Mouse (Mus musculus): Measurements from ENCODE around the gene Nxph1. TPM values are rescaled to one million over a fixed set of nuclear protein-coding genes. Genes with fewer than 3 reads are reported as not detected.

The Nxph1 gene
- polyA plus RNA-seq, 1 experiment from 2014 or later: 0.17 TPM

DNA sequence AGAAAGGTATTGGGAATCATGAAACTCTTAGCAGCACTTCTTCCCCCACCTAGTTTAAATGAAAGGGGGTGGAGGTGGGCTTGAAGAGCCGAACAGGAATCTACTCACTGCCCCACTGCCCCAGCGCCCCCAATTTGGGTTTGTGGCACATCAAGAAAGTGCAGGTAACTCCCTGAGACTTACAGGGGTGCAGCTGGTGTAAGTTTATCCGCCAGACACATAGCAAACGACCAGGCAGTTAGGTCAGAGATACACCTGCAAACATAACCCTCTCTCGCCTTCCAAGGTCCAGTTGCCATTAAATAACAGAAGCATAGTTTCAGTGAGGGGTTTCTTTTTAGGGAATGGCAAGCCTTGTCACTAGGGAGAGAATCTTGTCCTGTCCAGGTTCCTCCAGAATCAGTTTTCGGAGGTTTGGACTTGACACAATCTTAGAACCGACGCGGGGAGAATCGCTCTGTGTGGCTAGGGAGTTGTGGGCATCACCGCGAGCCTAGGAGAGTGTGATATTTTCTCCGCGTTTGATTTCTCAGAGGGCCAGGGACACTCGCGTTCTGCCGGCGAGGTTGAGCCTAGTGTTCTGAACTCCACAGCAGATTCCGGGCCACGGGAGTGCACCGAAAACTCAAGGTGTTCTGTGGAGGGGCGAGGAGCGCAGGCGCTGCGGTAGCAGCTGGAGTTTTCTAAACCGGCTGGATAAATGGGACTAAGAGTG lies 2.5 kb downstream of the Nxph1 start:
- H3K4me2 ChIP-seq: peak overlapping the region; percentile 47
- H3K27me3 ChIP-seq: peaks cover 89% of the 10 kb centered on the region
- no peak overlapping the region for H3K9ac ChIP-seq
- no peaks in the 10 kb centered on the region for H3K9me3 ChIP-seq
- H3K4me3 ChIP-seq: peak overlapping the region; percentile 26
- no peak for ATAC-seq (ENCODE audit: borderline replicate concordance, extremely low read depth, low FRiP score, low TSS enrichment)
- H3K36me3 ChIP-seq: no peaks in the 10 kb centered on the region
- WGBS: 2% methylated on average over 26 of the region's 26 CpGs
- no peaks in the 10 kb centered on the region for H3K4me1 ChIP-seq
- no peak overlapping the region for H3K27ac ChIP-seq

DNA sequence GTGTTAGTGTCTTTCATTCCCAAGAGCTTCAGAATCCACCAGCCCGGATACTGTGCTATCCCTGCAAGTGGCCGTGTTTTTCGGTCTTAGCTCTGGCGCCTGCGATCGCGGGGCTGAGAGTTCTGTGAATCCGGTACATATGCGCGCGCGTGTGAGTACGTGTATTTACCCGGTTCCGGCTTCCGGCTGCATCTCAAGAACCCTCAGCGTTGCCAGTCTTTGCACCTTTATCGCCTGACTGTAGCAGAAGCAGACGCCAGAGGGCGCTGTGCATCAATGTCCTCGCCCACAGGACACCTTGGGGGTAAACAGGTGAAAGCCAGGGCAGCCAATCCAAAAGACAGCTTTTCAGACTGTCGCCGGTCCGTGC lies 3.1 kb downstream of the Nxph1 start:
- Histone ChIP-seq H3K27ac (no peak overlapping the region), H3K9ac (no peak overlapping the region), H3K4me3 (peak overlapping the region; percentile 26), H3K27me3 (peaks cover 90% of the 10 kb centered on the region), H3K4me1 (no peaks in the 10 kb centered on the region), H3K4me2 (peak overlapping the region; percentile 47), H3K9me3 (no peaks in the 10 kb centered on the region), H3K36me3 (no peaks in the 10 kb centered on the region)
- ATAC-seq (ENCODE audit: borderline replicate concordance, extremely low read depth, low FRiP score, low TSS enrichment): no peak
- WGBS: under 1% methylated on average over 24 of the region's 24 CpGs

DNA sequence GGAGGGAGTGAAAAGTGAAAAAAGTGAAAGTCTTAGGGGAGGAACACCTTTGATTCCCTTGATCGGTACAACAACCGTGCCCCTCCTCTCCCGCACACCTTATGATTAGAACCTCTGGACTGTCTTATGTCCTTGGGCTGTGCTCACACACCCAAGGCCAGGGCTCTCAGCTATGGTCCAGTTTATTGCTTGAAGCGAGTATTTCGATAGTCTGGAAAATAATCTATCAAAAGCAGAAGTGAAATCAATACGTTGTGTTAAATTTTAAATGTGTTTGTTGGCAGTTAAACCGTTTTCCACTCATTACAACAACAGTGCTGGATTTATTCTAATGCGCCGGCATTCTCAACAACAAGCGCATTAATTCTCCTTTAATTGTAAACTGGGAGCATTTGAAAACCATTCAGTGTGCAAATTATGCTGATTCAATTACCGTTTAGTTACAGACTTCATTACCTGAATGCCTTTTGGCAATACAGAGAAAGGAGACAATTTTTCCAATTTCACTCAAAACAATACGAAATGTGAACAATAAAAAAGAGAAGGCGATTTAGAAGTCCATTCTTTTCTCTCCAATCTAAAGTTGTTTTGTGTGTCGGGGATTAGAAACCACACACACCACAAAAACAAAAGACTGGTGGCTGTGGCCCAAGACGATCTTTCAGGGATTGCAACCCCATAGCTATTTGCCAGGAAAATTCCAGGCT lies 3.8 kb downstream of the Nxph1 start:
- H3K27ac ChIP-seq: no peak overlapping the region
- H3K4me3 ChIP-seq: no peak overlapping the region
- no peaks in the 10 kb centered on the region for H3K4me1 ChIP-seq
- no peaks in the 10 kb centered on the region for H3K9me3 ChIP-seq
- H3K4me2 ChIP-seq: no peak overlapping the region
- H3K27me3 ChIP-seq: peaks cover 95% of the 10 kb centered on the region
- 23% methylated on average over 15 of the region's 15 CpGs for WGBS
- no peak for ATAC-seq (ENCODE audit: borderline replicate concordance, extremely low read depth, low FRiP score, low TSS enrichment)
- H3K36me3 ChIP-seq: no peaks in the 10 kb centered on the region
- H3K9ac ChIP-seq: no peak overlapping the region

DNA sequence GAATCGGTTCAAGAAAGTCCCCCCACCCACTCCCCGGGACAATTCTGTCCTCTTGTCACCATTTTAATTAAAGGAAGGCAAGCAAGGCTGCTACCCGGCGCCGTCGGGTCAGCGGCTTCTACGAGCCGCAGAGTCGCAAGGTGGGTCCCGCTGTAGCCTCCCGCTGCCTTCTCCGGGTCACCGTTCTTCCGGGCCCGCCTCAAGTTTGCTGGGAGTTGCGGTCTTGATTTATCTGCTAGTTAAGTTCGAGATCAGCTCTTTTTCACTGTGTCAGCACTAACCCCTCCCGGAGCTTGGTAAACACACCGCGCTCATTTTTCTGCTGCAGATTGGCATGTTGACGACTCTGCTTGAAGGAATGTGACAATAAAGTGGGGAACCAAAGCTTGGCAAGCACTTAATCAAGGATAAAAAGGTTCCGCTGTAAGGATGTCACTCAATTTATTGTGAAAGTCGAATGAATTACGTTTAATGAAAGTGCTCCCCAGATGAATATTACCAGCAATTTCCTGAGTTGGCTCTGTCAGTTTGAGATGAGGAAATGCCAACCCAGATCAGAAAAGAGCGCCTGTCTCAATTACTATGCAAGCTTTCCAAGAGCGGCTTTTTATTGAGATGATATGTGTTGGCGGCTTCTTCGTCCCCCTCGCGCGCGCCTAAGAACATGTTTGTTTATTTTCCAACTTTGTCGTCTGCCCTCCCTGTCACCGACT lies 7.7 kb downstream of the Nxph1 start:
- no peak overlapping the region for H3K4me2 ChIP-seq
- H3K4me3 ChIP-seq: no peak overlapping the region
- H3K27ac ChIP-seq: no peak overlapping the region
- 2% methylated on average over 35 of the region's 35 CpGs for WGBS
- no peaks in the 10 kb centered on the region for H3K4me1 ChIP-seq
- H3K9me3 ChIP-seq: no peaks in the 10 kb centered on the region
- H3K9ac ChIP-seq: no peak overlapping the region
- H3K27me3 ChIP-seq: peaks cover 75% of the 10 kb centered on the region
- no peak for ATAC-seq (ENCODE audit: borderline replicate concordance, extremely low read depth, low FRiP score, low TSS enrichment)
- H3K36me3 ChIP-seq: no peaks in the 10 kb centered on the region

DNA sequence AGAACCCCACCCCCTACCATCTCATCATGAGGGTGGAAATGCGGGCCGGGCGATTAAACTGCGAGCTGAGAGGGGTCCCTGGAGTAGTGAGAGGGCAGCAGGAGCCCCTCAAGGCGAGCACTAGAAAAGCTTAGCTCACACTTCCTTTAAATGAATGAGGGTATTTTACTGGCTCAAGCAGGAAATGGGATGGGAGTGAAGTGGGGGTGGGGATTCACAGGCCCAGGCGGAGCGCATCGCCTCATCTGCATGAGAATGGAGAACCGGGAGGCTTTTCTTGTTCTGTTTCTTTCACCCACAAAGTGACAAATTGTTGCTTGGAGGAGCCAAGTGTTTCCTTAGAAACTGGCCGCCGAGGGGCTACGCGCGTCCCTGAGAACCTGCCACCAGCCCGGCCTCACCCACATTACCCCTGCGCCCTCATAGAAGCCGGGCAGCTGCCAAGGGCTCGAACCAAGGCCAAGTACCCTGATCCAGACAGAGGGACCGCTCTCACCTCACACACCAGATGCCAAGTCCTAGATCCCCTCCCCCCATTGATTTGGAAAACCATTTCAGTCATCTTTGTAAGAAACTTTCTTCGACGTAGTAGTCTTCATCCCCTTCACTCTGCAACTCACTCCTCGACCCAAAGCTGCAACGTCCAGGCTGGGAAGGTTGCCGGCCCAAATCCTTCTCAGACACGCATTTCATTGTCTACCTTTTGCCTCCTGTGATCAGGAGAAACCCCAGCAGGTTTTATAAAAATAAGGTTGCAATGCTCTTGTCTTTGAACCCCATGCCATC lies 8.7 kb downstream of the Nxph1 start:
- Histone ChIP-seq H3K9ac (no peak overlapping the region), H3K27me3 (peaks cover 65% of the 10 kb centered on the region), H3K4me3 (no peak overlapping the region), H3K4me2 (no peak overlapping the region), H3K36me3 (no peaks in the 10 kb centered on the region), H3K9me3 (no peaks in the 10 kb centered on the region), H3K4me1 (no peaks in the 10 kb centered on the region), H3K27ac (no peak overlapping the region)
- 1% methylated on average over 25 of the region's 25 CpGs for WGBS
- ATAC-seq (ENCODE audit: borderline replicate concordance, extremely low read depth, low FRiP score, low TSS enrichment): no peak

DNA sequence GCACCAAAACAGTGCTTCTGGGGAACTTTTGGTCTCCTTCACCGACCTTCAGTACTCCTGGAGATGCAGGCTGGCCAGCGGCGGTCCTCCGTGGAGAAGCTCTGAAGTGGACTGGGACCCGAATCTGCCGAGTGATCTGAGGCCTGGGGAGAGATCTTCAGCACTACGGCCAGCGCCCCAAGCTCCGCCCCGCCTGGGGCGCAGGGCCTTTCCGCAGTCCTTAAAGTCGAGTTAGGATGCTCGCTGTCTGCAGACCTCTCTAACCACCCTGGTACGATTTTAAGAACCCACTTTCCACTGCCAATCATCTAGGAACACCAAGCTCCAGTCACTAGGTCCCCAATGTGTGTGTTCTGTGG lies 9.3 kb downstream of the Nxph1 start:
- Histone ChIP-seq H3K9me3 (no peaks in the 10 kb centered on the region), H3K27ac (no peak overlapping the region), H3K4me3 (no peak overlapping the region), H3K9ac (no peak overlapping the region), H3K36me3 (no peaks in the 10 kb centered on the region), H3K4me2 (no peak overlapping the region), H3K27me3 (peaks cover 59% of the 10 kb centered on the region), H3K4me1 (no peaks in the 10 kb centered on the region)
- ATAC-seq (ENCODE audit: borderline replicate concordance, extremely low read depth, low FRiP score, low TSS enrichment): peak; percentile 57; the same call in 1 of the 2 replicates
- 1% methylated on average over 15 of the region's 15 CpGs for WGBS

DNA sequence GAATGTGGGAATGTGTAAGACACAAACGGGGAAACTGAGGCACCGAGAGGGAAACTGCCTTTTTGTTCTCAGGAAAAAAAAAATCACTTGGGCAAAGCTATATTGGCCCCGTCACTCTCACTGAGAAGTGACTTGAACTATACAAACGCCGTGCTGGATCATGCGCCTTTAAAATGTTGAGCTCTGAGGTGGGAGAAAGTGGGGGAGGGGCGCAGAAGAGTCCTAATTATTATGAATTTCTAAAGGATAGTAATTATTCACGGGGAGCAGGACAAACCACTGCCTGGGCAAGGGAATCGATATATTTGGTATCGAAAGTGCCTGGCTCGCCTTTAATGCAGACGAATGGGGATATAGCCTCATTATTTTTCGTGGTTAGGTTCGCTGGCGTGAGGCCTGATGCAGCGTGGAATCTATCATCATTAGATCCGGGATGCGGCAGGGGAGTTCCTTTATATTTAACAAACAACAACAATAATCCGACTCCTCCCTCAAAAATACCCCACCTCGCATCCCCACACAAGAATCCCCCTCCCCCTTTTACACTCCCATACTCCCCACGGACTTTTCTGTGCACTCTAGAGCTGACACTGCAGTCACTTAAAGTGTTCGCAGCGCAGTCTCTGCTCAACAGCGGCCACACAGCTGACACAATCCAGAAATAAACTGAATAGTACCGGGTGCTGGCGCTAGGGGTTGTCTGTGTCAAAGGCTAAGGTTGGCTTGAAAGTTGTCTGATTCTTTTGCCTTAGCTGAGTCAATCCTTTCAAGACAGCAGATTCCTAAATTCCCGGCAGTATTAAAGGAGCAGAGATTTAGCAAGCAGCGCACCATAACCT lies 10.1 kb downstream of the Nxph1 start:
- H3K4me2 ChIP-seq: no peak overlapping the region
- 5% methylated on average over 28 of the region's 28 CpGs for WGBS

DNA sequence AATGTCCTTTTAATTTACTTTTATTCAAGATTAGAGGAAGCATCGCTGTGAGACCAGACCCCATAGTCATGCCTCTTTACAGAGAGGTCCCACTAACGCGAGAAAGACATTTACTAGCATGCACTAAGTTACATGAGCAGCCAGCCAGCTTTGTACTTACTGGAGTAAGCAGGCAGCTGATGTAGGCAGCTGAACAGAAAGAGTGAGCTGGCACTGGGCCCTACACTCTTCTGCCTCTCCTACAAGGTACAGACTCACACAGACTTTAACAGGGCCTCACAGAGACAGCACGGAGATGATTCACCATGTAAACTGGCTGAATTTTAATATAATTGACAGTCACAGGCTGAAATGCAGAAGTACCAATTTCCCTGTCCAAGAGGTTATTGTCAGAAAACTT lies 11.6 kb downstream of the Nxph1 start:
- no peak overlapping the region for H3K4me3 ChIP-seq
- peaks cover 39% of the 10 kb centered on the region for H3K27me3 ChIP-seq
- WGBS: 78% methylated on average over 4 of the region's 4 CpGs
- no peak overlapping the region for H3K27ac ChIP-seq
- H3K4me2 ChIP-seq: no peak overlapping the region
- H3K9ac ChIP-seq: no peak overlapping the region
- H3K4me1 ChIP-seq: no peaks in the 10 kb centered on the region
- ATAC-seq (ENCODE audit: borderline replicate concordance, extremely low read depth, low FRiP score, low TSS enrichment): no peak
- H3K9me3 ChIP-seq: no peaks in the 10 kb centered on the region
- H3K36me3 ChIP-seq: no peaks in the 10 kb centered on the region

More for the DNA sequence above, 10.1 kb downstream of the Nxph1 start:
- Histone ChIP-seq H3K27me3 (peaks cover 52% of the 10 kb centered on the region), H3K4me1 (no peaks in the 10 kb centered on the region), H3K9me3 (no peaks in the 10 kb centered on the region), H3K9ac (no peak overlapping the region), H3K36me3 (no peaks in the 10 kb centered on the region), H3K4me3 (no peak overlapping the region), H3K27ac (no peak overlapping the region)
- ATAC-seq (ENCODE audit: borderline replicate concordance, extremely low read depth, low FRiP score, low TSS enrichment): no peak

DNA sequence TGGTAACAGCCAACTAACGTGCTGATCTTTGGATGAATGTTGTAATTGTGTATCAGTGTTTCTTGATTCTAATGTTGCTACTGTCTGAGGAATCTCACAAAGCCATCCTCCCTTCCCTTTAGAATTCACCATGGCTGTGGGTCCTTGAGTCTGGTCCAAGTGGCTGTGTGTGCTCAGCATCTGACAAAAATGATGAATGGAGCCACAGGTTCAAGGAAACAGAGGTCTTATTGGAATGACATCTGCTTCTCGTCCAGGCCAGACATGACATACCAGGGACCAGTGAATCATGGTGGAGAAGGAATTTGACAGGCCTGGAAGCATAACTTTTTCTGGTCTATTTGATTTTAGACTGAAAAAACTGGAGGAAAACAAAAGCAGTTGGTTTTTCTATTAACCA lies 22.3 kb downstream of the Nxph1 start:
- WGBS: 50% methylated on average over 2 of the region's 2 CpGs

DNA sequence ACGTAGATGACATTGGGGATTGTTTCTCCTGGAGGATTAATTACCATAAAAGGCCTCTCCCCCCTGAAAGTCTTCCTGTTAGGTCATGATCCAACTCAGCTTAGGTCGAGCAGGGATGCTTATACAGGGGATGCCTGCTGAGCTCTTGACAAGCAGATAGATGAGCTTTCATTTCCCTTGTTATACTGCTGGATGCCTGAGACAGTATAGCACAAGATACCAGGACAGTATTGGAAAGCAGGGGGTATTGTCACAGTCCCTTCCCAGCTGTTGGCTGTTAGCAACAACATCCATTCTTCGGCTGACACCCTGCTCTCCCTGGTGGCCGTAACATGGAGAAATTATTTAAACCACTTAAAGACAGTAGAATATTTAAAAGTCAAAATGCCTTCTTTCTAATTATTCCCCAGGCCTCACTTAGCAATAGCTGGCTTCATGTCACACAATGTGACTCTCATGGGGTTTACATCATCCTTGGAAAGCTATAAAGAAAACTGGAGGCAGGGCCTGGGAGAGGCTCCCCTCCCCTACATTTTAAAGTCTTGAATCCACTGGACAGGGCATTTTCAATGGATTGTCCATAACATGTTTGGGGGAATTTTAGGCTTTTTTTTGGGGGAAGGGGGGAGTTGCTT lies 31.1 kb downstream of the Nxph1 start:
- no peak for ATAC-seq (ENCODE audit: borderline replicate concordance, extremely low read depth, low FRiP score, low TSS enrichment)
- H3K4me3 ChIP-seq: no peak overlapping the region
- WGBS: 32% methylated on average over 4 of the region's 4 CpGs

More for the DNA sequence above, 22.3 kb downstream of the Nxph1 start:
- Histone ChIP-seq H3K4me1 (no peaks in the 10 kb centered on the region), H3K4me3 (no peak overlapping the region), H3K9ac (no peak overlapping the region), H3K27ac (no peak overlapping the region), H3K27me3 (no peaks in the 10 kb centered on the region), H3K9me3 (no peaks in the 10 kb centered on the region), H3K4me2 (no peak overlapping the region), H3K36me3 (no peaks in the 10 kb centered on the region)
- ATAC-seq (ENCODE audit: borderline replicate concordance, extremely low read depth, low FRiP score, low TSS enrichment): no peak

More for the DNA sequence above, 31.1 kb downstream of the Nxph1 start:
- Histone ChIP-seq H3K9me3 (no peaks in the 10 kb centered on the region), H3K9ac (no peak overlapping the region), H3K4me2 (no peak overlapping the region), H3K27ac (no peak overlapping the region), H3K36me3 (no peaks in the 10 kb centered on the region), H3K4me1 (no peaks in the 10 kb centered on the region), H3K27me3 (no peaks in the 10 kb centered on the region)
